Mouse (Mus musculus): ENCODE results near the gene Ermard.
"Not testable (repeated sequence)": the region's sequence is repeated elsewhere in the genome, so short reads cannot be mapped to it uniquely, and the experiment has no call there.

DNA sequence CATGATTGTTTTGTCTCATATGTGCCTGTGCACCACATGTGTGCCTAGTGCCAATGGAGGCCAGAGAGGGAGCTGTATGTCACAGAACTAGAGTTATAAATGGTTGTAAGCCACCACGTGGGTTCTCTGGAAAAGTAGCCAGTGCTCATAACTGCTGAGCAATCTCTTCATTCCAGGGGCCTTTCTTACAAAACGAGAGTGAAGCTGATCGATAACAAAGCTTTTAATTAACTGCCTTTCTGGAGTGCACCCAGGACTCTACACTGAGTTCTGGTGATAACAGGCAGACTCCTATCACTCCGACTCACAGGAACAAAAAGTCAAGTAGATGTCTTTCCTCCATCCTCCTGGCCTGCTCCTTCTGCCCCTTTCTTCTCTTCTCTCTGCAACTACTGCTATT, 41.0 kb upstream of the Ermard start:
- not testable (repeated sequence) for TF ChIP-seq POLR2A, CTCF (IDR thresholded peaks at IDR 0.05; ENCODE audit: insufficient read depth, low read depth, low read length)

Data from olfactory bulb, adult 2 months (tissue).